Mouse (Mus musculus) kidney, adult 2 months (tissue): ENCODE measurements around the gene Plcl1. TPM values are rescaled to one million over a fixed set of nuclear protein-coding genes. Genes with fewer than 3 reads are reported as not detected.
A peak's percentile ranks its signal among the peaks of the same experiment; 100 is the strongest.

Source experiments
- DNase-seq: peaks from one replicate; pipeline ENCODE4 v3.0.0; 2021
- H3K27ac ChIP-seq: fragments of 200-500 bp; 2 replicates; pipeline ENCODE4 v1.5.1; 2012; ENCODE audit warnings: low read depth, low read length, control low read depth, inconsistent platforms; ENCODE audit not compliant: insufficient read depth
- H3K27me3 ChIP-seq: fragments of 200-500 bp; replicated peaks from 2 replicates; pipeline ENCODE4 v1.6.1; 2012; ENCODE audit warnings: mild to moderate bottlenecking, moderate library complexity, low read length, inconsistent platforms; ENCODE audit not compliant: control insufficient read depth, insufficient read depth
- H3K36me3 ChIP-seq: fragments of 200-500 bp; 2 replicates; pipeline ENCODE4 v1.6.1; 2012; ENCODE audit warnings: mild to moderate bottlenecking, moderate library complexity, low read length, inconsistent platforms; ENCODE audit not compliant: control insufficient read depth, insufficient read depth
- H3K4me1 ChIP-seq: fragments of 200-500 bp; 2 replicates; pipeline ENCODE4 v1.6.1; 2011; ENCODE audit warnings: low read length; ENCODE audit not compliant: control insufficient read depth, insufficient read depth
- H3K4me3 ChIP-seq: fragments of 200-500 bp; 2 replicates; pipeline ENCODE4 v1.5.1; 2011; ENCODE audit warnings: mild to moderate bottlenecking, low read depth, low read length, control low read depth; ENCODE audit not compliant: insufficient read depth
- CTCF ChIP-seq: fragments of 200-500 bp; conservative IDR thresholded peaks from 2 replicates; pipeline ENCODE4 v1.5.1; 2011; ENCODE audit warnings: low read depth, mild to moderate bottlenecking, control low read depth, low read length, moderate library complexity, mixed read lengths; ENCODE audit not compliant: insufficient read depth, insufficient read length
- POLR2A ChIP-seq: fragments of 200-500 bp; IDR thresholded peaks from one replicate; pipeline ENCODE4 v1.6.1; 2011; ENCODE audit warnings: low read depth, low read length, control low read depth
- WGBS: fragments of 180-500 bp; shearing (Covaris S2); methylation state at CpG from one replicate; pipeline ENCODE4 v1.1.7; 2018; 5-methylcytosine and 5-hydroxymethylcytosine counted together
- polyA plus RNA-seq: library from polyadenylated mRNA; depleted of rRNA; stranded (reverse); fragments of >200 nt; gene quantifications from 2 replicates; pipeline ENCODE4 v1.2.3, GENCODE M21; 2012

The Plcl1 gene
- polyA plus RNA-seq, 1 experiment = 4.2 TPM

DNA sequence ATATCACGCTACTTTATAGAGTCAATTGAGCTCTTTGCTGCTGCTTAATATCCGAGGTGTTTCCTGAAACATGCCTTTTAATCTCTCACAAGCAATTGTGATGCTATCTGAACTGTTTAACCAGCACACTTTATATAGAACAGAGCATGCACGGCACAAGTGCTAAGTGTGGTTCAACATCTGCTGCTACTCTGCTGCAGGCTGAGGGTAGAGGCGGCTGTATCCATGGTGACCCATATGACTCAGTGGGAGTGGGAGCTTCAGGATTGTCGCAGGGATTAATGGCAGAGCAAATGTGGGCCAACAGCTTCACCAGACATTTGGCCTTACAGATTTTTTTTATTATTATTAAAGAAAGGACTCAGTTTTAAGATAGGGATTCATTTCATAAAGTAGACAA is 5.8 kb upstream of the Plcl1 start:
- H3K27ac ChIP-seq = no peak overlapping the region
- 58% methylated on average over 5 of the region's 5 CpGs for WGBS
- H3K4me1 ChIP-seq = 0 out of 2 replicates have a peak, but pooled peaks cover under 1% of the 10 kb centered on the region
- no peaks in the 10 kb centered on the region for H3K27me3 ChIP-seq
- DNase-seq = no peak
- no peak overlapping the region for H3K4me3 ChIP-seq
- TF ChIP-seq CTCF (no peak), POLR2A (no peak)
- no peaks in the 10 kb centered on the region for H3K36me3 ChIP-seq

DNA sequence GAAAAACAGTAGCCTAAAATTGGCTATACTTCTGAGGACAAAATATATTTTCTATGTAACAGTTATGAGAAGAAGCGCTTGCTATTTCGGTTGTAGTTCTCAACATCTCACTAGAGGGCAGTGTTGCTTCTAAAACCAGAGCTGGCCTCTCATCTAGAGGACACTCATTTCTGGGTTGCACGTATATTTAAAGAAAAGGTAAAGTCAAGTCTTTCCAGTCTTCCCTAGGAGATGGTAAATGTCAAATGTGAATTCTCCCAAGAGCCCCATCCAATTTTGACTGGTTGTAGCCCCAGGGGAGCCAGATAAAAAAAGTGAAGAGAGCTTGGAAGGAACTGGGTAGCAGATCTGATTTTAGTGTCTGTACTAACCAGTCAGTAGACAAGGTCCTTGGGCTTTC is 1.3 kb upstream of the Plcl1 start:
- 2% methylated on average over 3 of the region's 3 CpGs for WGBS

DNA sequence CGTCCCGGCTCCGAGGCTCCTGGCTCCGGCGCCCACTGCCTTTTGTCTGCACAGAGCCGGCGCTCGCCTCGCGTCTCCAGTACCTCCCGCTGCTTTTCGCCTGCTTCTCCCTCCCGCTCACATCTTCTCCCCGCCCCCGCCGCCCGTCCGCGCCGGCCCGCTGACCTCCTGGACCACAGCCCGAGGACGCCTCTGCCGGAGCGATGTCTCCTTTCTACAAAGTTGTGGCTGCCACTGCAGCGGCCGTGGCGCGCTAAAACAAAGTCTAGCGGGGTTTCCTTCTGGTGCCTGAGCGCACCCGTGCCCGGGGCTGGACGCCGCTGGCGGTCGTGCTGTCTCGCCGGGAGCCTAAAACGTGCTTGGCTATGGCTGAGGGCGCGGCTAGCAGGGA is 297 bp downstream of the Plcl1 start:
- WGBS = under 1% methylated on average over 42 of the region's 42 CpGs
- Histone ChIP-seq H3K4me1 (0 out of 2 replicates have a peak, but pooled peaks cover 3% of the 10 kb centered on the region), H3K4me3 (peak overlapping the region; percentile 75), H3K27ac (peak overlapping the region; percentile 28; the same call in 1 of the 2 replicates), H3K36me3 (no peaks in the 10 kb centered on the region), H3K27me3 (no peaks in the 10 kb centered on the region)
- DNase-seq = peak; percentile 90
- TF ChIP-seq POLR2A (no peak), CTCF (no peak)

More for the DNA sequence above, 1.3 kb upstream of the Plcl1 start:
- TF ChIP-seq CTCF (peak; percentile 27; the same call in 1 of the 2 replicates), POLR2A (no peak)
- Histone ChIP-seq H3K36me3 (no peaks in the 10 kb centered on the region), H3K27me3 (no peaks in the 10 kb centered on the region), H3K4me3 (no peak overlapping the region), H3K4me1 (0 out of 2 replicates have a peak, but pooled peaks cover 3% of the 10 kb centered on the region), H3K27ac (no peak overlapping the region)
- DNase-seq = peak; percentile 82

GRCm38 (mm10) chr1:55406531-55407375 is 1.0 kb downstream of the Plcl1 start:
- Histone ChIP-seq H3K27me3 (no peaks in the 10 kb centered on the region), H3K4me1 (0 out of 2 replicates have a peak, but pooled peaks cover 3% of the 10 kb centered on the region), H3K36me3 (no peaks in the 10 kb centered on the region), H3K27ac (no peak overlapping the region), H3K4me3 (peak overlapping the region; percentile 75)
- TF ChIP-seq POLR2A = no peak
- no peak for TF ChIP-seq CTCF
- DNase-seq = peak; percentile 30
- WGBS = 3% methylated on average over 35 of the region's 35 CpGs

GRCm38 (mm10) chr1:55410670-55411069 is 4.9 kb downstream of the Plcl1 start:
- Histone ChIP-seq H3K36me3 (no peaks in the 10 kb centered on the region), H3K27ac (no peak overlapping the region), H3K4me1 (no peaks in the 10 kb centered on the region), H3K4me3 (no peak overlapping the region), H3K27me3 (no peaks in the 10 kb centered on the region)
- 84% methylated on average over 2 of the region's 2 CpGs for WGBS
- TF ChIP-seq CTCF (no peak), POLR2A (no peak)
- no peak for DNase-seq

- Histone ChIP-seq H3K27me3 (no peaks in the 10 kb centered on the region), H3K36me3 (no peaks in the 10 kb centered on the region), H3K4me3 (no peak overlapping the region), H3K4me1 (no peaks in the 10 kb centered on the region), H3K27ac (no peak overlapping the region)
- 91% methylated on average over 2 of the region's 2 CpGs for WGBS
- TF ChIP-seq CTCF (no peak), POLR2A (no peak)
- no peak for DNase-seq
These were observed 5.4 kb downstream of the Plcl1 start for GRCm38 (mm10) chr1:55411079-55411478.

GRCm38 (mm10) chr1:55412569-55412968 is 6.8 kb downstream of the Plcl1 start:
- Histone ChIP-seq H3K36me3 (no peaks in the 10 kb centered on the region), H3K4me3 (no peak overlapping the region), H3K4me1 (no peaks in the 10 kb centered on the region), H3K27me3 (no peaks in the 10 kb centered on the region), H3K27ac (no peak overlapping the region)
- 45% methylated on average over 6 of the region's 6 CpGs for WGBS
- no peak for TF ChIP-seq CTCF
- TF ChIP-seq POLR2A = no peak
- DNase-seq = no peak
